Mouse (Mus musculus): ENCODE data around the gene Enah. TPM values are rescaled to one million over a fixed set of nuclear protein-coding genes. Genes with fewer than 3 reads are reported as not detected.

The Enah gene
- polyA plus RNA-seq, 1 experiment from 2014 or later, result 0.13 TPM

DNA sequence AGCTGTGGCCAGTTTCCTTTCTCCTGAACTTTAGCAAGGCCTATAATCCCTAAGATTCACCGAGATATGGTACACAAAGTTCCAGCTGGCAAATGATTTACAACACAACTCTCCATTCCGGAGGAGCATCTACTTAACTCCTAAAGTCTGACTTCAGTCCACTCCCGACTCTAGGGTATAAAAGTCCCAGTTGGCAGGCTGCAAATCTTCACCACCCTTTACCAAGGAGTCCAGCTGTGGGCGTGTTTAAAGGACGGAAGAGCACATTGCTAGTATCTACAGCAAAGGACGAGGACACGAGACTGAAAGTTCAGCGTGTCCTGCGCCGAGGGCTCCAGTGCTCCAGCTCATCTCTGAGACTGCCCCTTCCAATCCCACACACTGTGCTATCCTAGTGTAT, 122.8 kb downstream of the Enah start:
- no peak overlapping the region for H3K27ac ChIP-seq
- no peak overlapping the region for H3K4me3 ChIP-seq (ENCODE audit: inconsistent target)
- WGBS (ENCODE audit: missing documents), result 94% methylated on average over 10 of the region's 10 CpGs
- H3K36me3 ChIP-seq (ENCODE audit: inconsistent target), result no peaks in the 10 kb centered on the region
- H3K79me2 ChIP-seq (ENCODE audit: inconsistent target), result no peaks in the 10 kb centered on the region

DNA sequence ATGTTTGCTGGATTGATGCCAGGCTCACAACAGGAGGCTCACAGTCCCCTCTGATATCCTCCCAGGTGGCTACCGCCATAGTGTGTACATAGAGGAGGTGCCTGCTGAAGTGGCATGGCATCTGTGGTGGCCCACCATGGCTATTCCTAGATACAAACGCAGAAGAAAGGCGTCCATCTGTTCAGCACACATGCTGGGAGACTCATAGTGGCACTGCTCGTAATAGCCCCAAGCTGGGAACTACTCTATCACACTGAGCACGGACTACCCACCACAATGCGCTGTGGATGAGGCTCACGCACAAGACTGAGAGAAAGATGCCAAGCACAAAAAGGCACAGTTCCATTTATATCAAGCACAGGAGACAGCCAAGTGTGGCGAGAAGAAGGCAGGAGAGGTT, 126.1 kb downstream of the Enah start:
- Histone ChIP-seq H3K36me3 (ENCODE audit: inconsistent target) (no peaks in the 10 kb centered on the region), H3K79me2 (ENCODE audit: inconsistent target) (no peaks in the 10 kb centered on the region), H3K27ac (no peak overlapping the region), H3K4me3 (ENCODE audit: inconsistent target) (no peak overlapping the region)
- 90% methylated on average over 8 of the region's 8 CpGs for WGBS (ENCODE audit: missing documents)

DNA sequence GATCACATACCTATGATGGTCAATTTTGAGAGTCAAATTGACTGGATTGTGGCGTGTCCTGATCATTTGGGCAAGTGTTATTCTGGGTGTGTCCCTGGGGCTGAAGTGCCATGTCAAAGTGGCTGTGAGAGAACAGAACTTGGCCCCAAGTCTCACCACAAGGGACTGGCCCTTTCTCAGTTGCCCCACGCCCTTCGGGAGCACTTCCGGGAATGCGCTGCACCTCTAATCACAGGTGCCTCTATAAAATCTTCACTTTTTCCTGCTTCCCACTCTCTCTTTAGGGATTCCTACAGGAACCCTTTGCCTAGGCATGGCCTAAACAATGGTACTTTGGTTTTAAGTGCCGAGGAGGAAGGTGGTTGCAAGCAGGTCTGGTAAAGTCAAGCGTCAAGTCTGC, 130.1 kb downstream of the Enah start:
- Histone ChIP-seq H3K27ac (no peak overlapping the region), H3K4me3 (ENCODE audit: inconsistent target) (no peak overlapping the region), H3K36me3 (ENCODE audit: inconsistent target) (no peaks in the 10 kb centered on the region), H3K79me2 (ENCODE audit: inconsistent target) (no peaks in the 10 kb centered on the region)
- WGBS (ENCODE audit: missing documents), result 94% methylated on average over 7 of the region's 7 CpGs

DNA sequence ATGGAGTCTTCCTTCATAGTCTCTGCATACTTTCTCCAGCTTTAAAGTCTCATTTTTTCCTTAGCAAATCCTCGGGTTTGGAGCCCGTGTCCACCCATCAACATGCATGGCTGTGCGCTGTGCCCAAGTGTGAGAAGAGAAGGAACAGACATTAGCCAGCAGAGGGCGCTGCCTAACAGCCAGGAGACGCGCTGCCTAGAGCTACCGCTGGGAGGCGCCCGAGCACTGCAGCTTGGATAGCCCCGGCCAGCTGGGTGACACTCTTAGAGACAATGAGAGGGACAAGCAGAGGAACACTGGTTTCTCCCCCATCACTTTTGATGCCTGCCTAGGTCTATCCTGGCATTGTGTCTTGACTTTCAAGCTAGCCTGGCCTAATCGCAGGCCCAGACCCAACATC, 131.0 kb downstream of the Enah start:
- WGBS (ENCODE audit: missing documents), result 5% methylated on average over 11 of the region's 11 CpGs
- H3K27ac ChIP-seq, result no peak overlapping the region
- H3K36me3 ChIP-seq (ENCODE audit: inconsistent target), result no peaks in the 10 kb centered on the region
- no peak overlapping the region for H3K4me3 ChIP-seq (ENCODE audit: inconsistent target)
- H3K79me2 ChIP-seq (ENCODE audit: inconsistent target), result no peaks in the 10 kb centered on the region

DNA sequence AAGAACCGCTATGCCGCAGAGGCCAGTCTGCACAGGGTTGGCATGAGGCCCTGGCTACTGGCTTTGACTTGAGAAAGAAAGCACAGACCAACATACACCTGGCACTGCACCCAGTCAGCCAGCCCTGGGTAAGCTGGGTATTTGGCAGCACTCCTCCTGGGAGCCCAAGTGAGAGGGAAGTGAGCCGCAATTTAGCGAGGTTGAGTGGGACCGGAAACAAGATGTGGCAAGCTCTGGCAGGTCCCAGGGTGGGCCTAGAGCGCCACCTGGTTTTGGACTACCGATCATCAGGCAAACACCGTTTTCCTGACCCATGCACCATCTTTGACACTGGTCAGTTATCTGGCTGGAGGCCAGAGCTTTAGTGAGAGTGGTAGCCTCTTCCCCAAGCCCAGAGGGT, 138.3 kb downstream of the Enah start:
- no peaks in the 10 kb centered on the region for H3K36me3 ChIP-seq (ENCODE audit: inconsistent target)
- no peak overlapping the region for H3K4me3 ChIP-seq (ENCODE audit: inconsistent target)
- 7% methylated on average over 8 of the region's 8 CpGs for WGBS (ENCODE audit: missing documents)
- no peak overlapping the region for H3K27ac ChIP-seq
- no peaks in the 10 kb centered on the region for H3K79me2 ChIP-seq (ENCODE audit: inconsistent target)

DNA sequence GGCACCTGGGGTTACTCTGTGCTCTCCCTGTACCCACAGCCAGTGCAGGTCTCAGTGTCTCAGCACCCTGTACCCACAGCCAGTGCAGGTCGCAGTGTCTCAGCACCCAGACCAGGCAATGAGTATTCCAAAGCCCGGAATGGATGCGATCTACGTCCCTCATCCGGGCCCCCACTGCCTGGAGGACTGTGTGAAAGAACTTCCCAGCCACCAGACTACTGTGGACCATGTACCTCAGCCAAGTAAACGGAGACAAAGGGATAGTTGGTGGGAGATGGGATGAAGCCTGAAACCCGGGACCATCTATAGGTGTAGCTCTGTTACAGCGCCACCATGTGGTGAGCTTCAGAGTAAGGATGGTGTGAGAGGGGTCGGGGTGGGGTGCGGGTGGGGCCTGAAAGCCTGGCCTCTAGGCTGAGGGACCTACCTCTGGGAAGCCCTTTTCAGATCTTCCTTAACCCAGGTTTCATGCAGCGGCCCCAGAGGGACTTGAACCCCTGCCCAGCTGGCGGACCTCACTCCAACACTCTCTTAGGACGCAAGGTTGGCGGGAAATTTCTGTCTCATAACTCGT, 139.0 kb downstream of the Enah start:
- no peak overlapping the region for H3K4me3 ChIP-seq (ENCODE audit: inconsistent target)
- H3K79me2 ChIP-seq (ENCODE audit: inconsistent target), result no peaks in the 10 kb centered on the region
- H3K27ac ChIP-seq, result no peak overlapping the region
- H3K36me3 ChIP-seq (ENCODE audit: inconsistent target), result no peaks in the 10 kb centered on the region
- WGBS (ENCODE audit: missing documents), result 83% methylated on average over 13 of the region's 15 CpGs

DNA sequence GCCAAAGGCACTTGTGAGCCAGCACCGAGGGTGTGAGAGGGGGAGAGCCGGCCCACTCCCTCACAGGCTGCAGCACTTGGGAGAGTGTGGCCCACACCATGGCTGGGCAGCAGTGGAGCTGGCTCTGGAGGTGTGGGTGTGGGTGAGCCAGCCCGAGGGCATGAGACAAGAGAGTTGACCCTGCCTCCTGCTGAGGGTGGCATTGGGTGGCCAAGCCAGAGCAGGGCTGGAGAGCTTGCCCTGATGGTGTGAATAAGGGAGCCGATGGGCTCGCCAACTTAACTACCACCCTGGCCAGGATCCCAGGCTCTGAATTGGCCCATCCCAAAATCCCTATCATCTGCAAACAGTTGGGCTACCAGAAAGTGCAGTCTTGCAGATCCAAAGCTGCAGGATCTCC, 141.4 kb downstream of the Enah start:
- Histone ChIP-seq H3K79me2 (ENCODE audit: inconsistent target) (no peaks in the 10 kb centered on the region), H3K27ac (no peak overlapping the region), H3K4me3 (ENCODE audit: inconsistent target) (no peak overlapping the region), H3K36me3 (ENCODE audit: inconsistent target) (no peaks in the 10 kb centered on the region)
- 89% methylated on average over 5 of the region's 5 CpGs for WGBS (ENCODE audit: missing documents)

DNA sequence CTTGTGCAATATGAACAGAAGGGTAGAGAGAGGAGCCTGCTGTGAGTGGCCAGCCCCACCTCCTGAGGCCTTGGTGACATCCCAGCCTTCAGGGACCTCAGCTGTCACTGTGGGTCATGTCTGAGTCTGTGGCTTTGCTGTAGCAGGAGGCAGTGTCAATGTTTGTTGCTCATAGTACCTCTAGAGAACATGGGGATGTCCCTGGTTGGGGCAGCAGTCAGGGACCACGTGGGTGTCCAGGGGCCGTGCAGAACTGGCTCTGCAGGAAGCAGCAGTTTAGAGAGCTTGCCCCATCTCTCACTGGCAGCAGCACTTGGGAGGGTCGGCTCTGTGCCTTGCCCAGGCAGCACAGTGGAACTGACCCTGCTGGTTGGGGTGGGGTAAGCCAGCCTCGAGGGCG, 142.7 kb downstream of the Enah start:
- Histone ChIP-seq H3K27ac (no peak overlapping the region), H3K36me3 (ENCODE audit: inconsistent target) (no peaks in the 10 kb centered on the region), H3K79me2 (ENCODE audit: inconsistent target) (no peaks in the 10 kb centered on the region), H3K4me3 (ENCODE audit: inconsistent target) (no peak overlapping the region)
- 34% methylated on average over 5 of the region's 5 CpGs for WGBS (ENCODE audit: missing documents)

DNA sequence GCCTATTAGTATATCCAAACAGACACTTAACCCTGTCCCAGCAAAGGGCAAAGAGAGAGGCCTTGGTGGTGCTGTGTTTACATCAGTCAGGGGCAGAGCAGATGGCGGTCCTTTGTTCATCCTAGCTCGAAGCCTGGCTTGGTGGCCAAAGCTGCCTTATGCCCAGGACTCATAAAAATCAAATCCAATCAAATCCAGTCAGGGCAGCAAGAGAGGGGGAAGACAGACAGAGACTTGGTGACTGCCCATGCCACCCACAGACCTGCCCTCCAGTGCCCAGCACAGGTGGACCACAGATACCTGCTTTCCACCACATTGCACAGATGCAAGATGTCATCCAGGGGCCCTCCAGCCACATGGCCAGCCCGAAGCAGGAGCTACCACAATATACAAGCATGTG, 143.1 kb downstream of the Enah start:
- Histone ChIP-seq H3K27ac (no peak overlapping the region), H3K79me2 (ENCODE audit: inconsistent target) (no peaks in the 10 kb centered on the region), H3K4me3 (ENCODE audit: inconsistent target) (no peak overlapping the region), H3K36me3 (ENCODE audit: inconsistent target) (no peaks in the 10 kb centered on the region)
- 68% methylated on average over 3 of the region's 3 CpGs for WGBS (ENCODE audit: missing documents)

DNA sequence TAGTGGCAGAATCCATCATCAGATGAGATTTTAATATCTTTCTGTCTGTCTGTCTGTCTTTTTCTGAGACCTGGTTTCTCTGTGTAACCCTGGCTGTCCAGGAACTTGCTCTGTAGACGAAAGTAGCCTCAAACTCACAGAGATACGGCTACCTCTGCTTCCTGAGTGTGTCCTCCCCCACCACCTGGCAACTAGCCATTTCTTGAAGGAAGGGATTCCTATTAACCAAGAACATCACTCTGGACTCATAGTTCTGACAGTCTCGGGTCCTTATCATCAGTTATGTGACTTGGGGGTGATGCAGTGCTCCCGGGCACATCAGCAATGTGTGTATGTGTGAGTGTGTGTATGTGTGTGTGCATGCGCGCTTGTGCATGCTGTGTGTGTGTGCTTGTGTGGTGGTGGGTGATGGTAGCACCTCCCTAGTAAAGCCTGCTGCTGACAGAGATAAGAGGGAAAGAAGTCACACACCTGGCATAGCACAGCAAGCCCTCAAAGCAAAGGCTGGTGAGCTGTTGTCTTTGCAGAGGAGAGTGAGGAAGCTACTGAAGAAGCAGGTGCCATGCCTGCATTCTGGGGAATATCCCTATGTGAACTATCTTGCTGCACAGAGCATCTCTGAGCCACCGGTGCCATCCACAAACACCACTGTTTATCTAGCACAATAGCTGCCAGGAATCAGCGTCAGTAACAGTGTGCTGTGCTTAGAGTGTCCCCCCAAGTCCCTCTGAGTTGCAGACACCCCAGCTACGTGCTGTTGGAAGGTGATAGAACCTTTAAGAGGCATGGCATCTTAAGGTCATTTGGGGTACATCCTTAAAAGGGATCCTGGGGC, 146.5 kb downstream of the Enah start:
- 70% methylated on average over 9 of the region's 9 CpGs for WGBS (ENCODE audit: missing documents)
- Histone ChIP-seq H3K79me2 (ENCODE audit: inconsistent target) (no peaks in the 10 kb centered on the region), H3K27ac (no peak overlapping the region), H3K4me3 (ENCODE audit: inconsistent target) (no peak overlapping the region), H3K36me3 (ENCODE audit: inconsistent target) (no peaks in the 10 kb centered on the region)

DNA sequence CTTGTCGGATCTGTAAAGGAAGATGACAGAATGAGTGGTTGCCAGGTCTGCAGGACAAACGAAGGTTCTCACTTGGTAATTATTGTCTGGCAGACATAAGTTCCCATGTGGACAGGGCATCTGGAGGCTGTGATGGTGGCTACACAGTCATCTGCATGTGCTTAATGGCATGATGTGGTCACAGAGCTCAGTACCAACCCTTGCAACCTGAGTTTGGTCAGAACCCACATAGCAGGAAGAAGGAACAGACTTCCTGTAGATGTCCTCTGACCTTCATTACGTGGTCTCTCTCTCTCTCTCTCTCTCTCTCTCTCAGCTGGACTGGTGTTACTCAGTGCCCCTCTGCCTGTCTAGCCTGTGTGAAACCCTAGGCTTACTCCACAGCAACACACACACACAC, 147.2 kb downstream of the Enah start:
- H3K27ac ChIP-seq, result no peak overlapping the region
- WGBS (ENCODE audit: missing documents), result 60% methylated on average over 3 of the region's 3 CpGs
- no peaks in the 10 kb centered on the region for H3K36me3 ChIP-seq (ENCODE audit: inconsistent target)
- H3K79me2 ChIP-seq (ENCODE audit: inconsistent target), result no peaks in the 10 kb centered on the region
- no peak overlapping the region for H3K4me3 ChIP-seq (ENCODE audit: inconsistent target)

DNA sequence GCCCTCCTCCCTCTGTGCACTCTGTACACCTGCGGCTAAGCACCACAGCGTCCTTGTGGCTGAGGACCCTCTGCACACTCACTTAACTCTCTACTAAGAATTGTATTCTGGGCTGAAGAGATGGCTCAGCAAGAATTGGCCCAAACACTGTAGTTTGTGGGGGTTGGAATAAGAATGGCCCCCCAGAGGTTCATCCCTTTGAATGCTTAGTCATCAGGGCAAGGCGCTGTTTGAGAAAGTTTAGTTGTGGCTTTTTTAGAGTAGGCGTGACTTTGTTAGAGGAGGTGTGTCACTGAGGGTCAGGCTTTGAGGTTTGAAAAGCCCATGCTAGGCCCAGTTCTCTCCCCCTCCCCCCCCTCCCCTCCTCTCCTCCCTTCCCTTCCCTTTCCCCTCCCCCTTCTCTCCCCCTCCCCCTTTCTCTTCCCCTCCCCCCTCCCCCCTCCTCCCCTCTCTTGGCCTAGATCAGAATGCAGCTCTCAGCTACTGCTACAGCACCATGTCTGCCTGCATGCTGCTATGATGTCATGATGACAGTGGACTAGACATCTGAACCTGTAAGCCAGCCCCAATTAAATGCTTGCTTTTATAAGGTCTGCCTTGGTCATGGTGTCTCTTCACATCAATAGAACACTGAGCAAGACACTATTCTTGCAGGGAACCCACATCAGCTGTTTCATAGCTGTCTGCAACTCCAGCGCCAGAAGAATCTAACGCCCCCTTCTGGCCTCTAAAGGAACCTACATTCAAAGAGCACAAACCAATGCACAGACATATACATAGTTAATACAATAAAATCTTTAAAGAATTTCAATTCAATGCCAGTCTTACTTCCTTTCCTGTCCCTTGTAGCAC, 153.1 kb downstream of the Enah start:
- 74% methylated on average over 5 of the region's 6 CpGs for WGBS (ENCODE audit: missing documents)
- H3K27ac ChIP-seq, result no peak overlapping the region
- H3K79me2 ChIP-seq (ENCODE audit: inconsistent target), result no peaks in the 10 kb centered on the region
- H3K4me3 ChIP-seq (ENCODE audit: inconsistent target), result no peak overlapping the region
- no peaks in the 10 kb centered on the region for H3K36me3 ChIP-seq (ENCODE audit: inconsistent target)

DNA sequence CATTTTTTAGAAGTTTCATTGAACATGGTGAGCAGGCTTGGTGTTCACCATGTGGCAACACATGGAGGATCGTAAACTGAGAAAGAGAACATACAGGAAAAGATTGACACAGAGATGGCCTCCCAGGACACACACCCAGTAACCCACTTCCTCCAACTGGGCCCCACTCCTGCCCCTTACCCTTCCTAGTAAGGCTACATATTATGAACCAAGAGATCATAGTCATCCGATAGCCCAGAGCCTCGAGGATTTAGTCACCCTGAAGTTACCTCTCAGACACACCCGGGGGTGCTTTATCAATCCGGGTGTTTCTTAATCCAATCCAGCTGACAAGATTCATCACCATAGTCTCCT, 153.9 kb downstream of the Enah start:
- Histone ChIP-seq H3K4me3 (ENCODE audit: inconsistent target) (no peak overlapping the region), H3K36me3 (ENCODE audit: inconsistent target) (no peaks in the 10 kb centered on the region), H3K79me2 (ENCODE audit: inconsistent target) (no peaks in the 10 kb centered on the region), H3K27ac (no peak overlapping the region)
- 46% methylated on average over 5 of the region's 5 CpGs for WGBS (ENCODE audit: missing documents)

DNA sequence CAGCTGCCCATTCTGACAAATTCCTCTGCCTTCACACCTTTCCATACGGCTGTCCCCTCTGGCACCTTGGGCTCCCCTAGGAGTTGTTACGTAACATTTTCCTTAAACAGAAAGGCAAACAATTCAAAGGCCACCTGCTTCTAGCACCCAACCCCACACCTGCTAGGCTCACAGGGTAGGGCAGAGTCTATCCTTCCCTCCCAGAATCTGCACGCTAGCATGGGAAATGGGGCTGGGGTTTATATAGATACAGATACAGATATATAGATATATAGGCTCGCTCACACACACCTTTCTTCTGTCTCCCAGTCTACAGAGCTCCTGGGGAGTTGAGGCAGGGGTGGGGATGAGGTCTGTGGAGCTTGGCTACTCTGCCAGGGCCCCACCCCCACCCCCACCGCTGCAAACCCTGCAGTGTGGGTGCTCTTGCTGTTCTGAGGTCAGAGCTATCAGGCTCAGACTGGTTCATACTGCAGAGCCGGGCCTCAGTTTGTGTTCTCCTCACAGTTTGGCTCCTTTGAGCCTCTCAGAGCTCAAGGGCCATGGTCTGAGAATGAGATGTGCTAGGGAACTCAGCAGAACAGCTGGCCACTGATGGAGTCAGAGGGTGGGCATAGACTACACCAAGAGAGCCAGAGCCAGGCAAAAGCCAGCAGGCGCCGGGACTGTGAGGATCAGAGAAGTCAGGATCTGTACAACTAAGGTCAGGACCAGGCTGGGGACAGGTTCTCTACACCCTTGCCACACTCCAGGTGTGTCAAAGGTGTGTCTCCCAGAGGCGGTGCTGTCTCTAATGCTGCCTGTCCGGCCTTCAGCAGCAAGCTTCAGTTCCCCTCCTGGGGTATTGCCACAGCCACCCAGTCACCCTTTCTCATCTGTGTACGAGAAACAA, 154.6 kb downstream of the Enah start:
- no peak overlapping the region for H3K4me3 ChIP-seq (ENCODE audit: inconsistent target)
- 79% methylated on average over 9 of the region's 11 CpGs for WGBS (ENCODE audit: missing documents)
- H3K36me3 ChIP-seq (ENCODE audit: inconsistent target), result no peaks in the 10 kb centered on the region
- no peaks in the 10 kb centered on the region for H3K79me2 ChIP-seq (ENCODE audit: inconsistent target)
- H3K27ac ChIP-seq, result no peak overlapping the region
